Mouse (Mus musculus) gonadal fat pad, adult 2 months (tissue): ENCODE data around the gene Flt3. TPM values are rescaled to one million over a fixed set of nuclear protein-coding genes. Genes with fewer than 3 reads are reported as not detected.

Experiments
- DNase-seq: peaks from one replicate; pipeline ENCODE4 v3.0.0-alpha.2; 2012; ENCODE audit warnings: low read depth
- polyA plus RNA-seq: library from polyadenylated mRNA; depleted of rRNA; stranded (reverse); fragments of >200 nt; gene quantifications from 2 replicates; pipeline ENCODE4 v1.2.3, GENCODE M21; 2012

The Flt3 gene
- polyA plus RNA-seq, 1 experiment, result 0.38 TPM

GRCm38 (mm10) chr5:147410585-147410984 lies 10.3 kb upstream of the Flt3 start:
- DNase-seq, result no peak

- DNase-seq, result no peak
These were observed 8.4 kb upstream of the Flt3 start for GRCm38 (mm10) chr5:147408731-147409130.

GRCm38 (mm10) chr5:147406135-147406534 lies 5.8 kb upstream of the Flt3 start:
- DNase-seq, result no peak

- no peak for DNase-seq
These were observed 2.2 kb upstream of the Flt3 start for GRCm38 (mm10) chr5:147402505-147402904.

GRCm38 (mm10) chr5:147401024-147401423 lies 735 bp upstream of the Flt3 start:
- DNase-seq, result no peak

- no peak for DNase-seq
These were observed 253 bp upstream of the Flt3 start for GRCm38 (mm10) chr5:147400505-147400979.

GRCm38 (mm10) chr5:147395050-147395449 lies 5.2 kb downstream of the Flt3 start:
- DNase-seq, result no peak

- DNase-seq, result no peak
These were observed 7.5 kb downstream of the Flt3 start for GRCm38 (mm10) chr5:147392667-147393213.

GRCm38 (mm10) chr5:147390772-147391171 lies 9.5 kb downstream of the Flt3 start:
- DNase-seq, result no peak

- DNase-seq, result no peak
These were observed 11.2 kb downstream of the Flt3 start for GRCm38 (mm10) chr5:147389052-147389451.

- DNase-seq, result no peak
These were observed 11.8 kb downstream of the Flt3 start for GRCm38 (mm10) chr5:147388376-147389008.

- DNase-seq, result no peak
These were observed 13.4 kb downstream of the Flt3 start for GRCm38 (mm10) chr5:147386865-147387264.

- DNase-seq, result no peak
These were observed 18.9 kb downstream of the Flt3 start for GRCm38 (mm10) chr5:147381396-147381795.

GRCm38 (mm10) chr5:147379481-147379880 lies 20.8 kb downstream of the Flt3 start:
- DNase-seq, result no peak

GRCm38 (mm10) chr5:147370276-147370675 lies 30.0 kb downstream of the Flt3 start:
- no peak for DNase-seq

- DNase-seq, result no peak
These were observed 32.1 kb downstream of the Flt3 start for GRCm38 (mm10) chr5:147368221-147368620.

- DNase-seq, result no peak
These were observed 34.1 kb downstream of the Flt3 start for GRCm38 (mm10) chr5:147365995-147366765.

- no peak for DNase-seq
These were observed 37.2 kb downstream of the Flt3 start for GRCm38 (mm10) chr5:147363054-147363453.

- DNase-seq, result no peak
These were observed 41.8 kb downstream of the Flt3 start for GRCm38 (mm10) chr5:147358481-147358880.

- DNase-seq, result no peak
These were observed 42.8 kb downstream of the Flt3 start for GRCm38 (mm10) chr5:147357536-147357935.

GRCm38 (mm10) chr5:147356260-147357055 lies 43.8 kb downstream of the Flt3 start:
- no peak for DNase-seq

GRCm38 (mm10) chr5:147355788-147356187 lies 44.5 kb downstream of the Flt3 start:
- no peak for DNase-seq
